Mouse (Mus musculus): Measurements from ENCODE around the gene Bdh1. TPM values are rescaled to one million over a fixed set of nuclear protein-coding genes. Genes with fewer than 3 reads are reported as not detected.

The Bdh1 gene
- polyA plus RNA-seq, 1 experiment from 2014 or later: 18.7 TPM

DNA sequence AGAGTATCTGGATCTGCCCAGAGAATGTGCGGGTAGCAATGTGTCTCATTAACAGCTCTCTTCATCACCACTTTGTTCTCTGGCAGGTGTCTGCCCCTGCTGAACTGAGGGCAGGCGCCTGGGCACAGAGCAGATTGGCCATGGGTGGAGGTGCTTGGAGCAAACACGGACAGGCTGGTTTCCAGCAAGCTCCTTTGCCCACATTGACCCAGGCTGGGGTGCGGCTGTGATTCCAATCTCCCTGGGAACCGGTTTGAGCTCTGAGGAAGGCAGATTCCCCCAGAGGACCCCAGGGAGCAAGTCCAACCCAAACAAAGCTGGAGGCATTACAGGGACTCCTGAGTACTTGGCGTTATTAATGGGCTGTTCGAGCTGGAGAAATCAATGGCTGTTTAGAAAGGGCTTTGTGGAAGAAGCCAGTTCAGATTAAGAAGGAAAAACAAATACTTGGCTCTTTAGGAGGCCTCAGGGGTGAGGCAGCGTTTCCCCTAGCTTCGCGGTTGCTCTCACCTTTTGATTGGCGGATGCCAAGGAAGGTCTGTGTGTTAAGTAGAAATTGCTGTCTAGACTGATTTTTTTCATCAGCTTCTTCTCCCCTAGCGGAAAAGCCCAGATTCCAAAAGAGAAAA is 71.0 kb downstream of the Bdh1 start:
- Histone ChIP-seq H3K4me3 (replicated peaks) (no peak overlapping the region), H3K9me3 (no peaks in the 10 kb centered on the region), H3K9ac (replicated peaks) (no peak overlapping the region), H3K27ac (peak overlapping the region; percentile 66), H3K4me1 (replicated peaks) (peaks cover 37% of the 10 kb centered on the region), H3K36me3 (no peaks in the 10 kb centered on the region), H3K27me3 (no peaks in the 10 kb centered on the region), H3K4me2 (0 out of 2 replicates have a peak overlapping the region, but pooled peaks have one; percentile 11)
- ATAC-seq (ENCODE audit: insufficient number of reproducible peaks, insufficient read depth, low FRiP score, low TSS enrichment, low read depth): no peak
- 39% methylated on average over 12 of the region's 12 CpGs for WGBS

DNA sequence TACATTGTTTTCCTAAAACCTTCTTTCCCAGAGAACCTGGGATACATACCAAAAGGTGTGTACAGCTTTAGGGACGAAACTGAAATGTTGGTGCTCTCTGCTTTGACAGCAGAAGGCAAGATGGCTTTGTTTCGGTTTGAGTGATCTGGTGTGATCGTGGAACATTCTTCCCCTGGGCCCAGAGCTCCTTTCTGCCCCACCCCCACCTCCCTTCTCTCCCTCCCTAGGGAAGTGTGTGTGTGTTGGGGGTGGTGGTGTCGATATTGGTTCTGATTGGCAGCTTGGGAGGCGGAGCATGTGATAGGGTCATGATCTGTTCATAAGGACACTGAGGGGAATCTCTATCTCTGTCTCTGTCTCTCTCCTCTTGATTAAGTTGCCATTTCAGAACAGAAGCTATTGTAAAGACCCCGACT is 71.5 kb downstream of the Bdh1 start:
- peak overlapping the region; percentile 11; the same call in 1 of the 2 replicates for H3K4me2 ChIP-seq
- H3K36me3 ChIP-seq: no peaks in the 10 kb centered on the region
- no peaks in the 10 kb centered on the region for H3K9me3 ChIP-seq
- H3K27ac ChIP-seq: peak overlapping the region; percentile 66
- ATAC-seq (ENCODE audit: insufficient number of reproducible peaks, insufficient read depth, low FRiP score, low TSS enrichment, low read depth): no peak
- no peak overlapping the region for H3K9ac ChIP-seq (replicated peaks)
- 69% methylated on average over 6 of the region's 6 CpGs for WGBS
- H3K27me3 ChIP-seq: no peaks in the 10 kb centered on the region
- H3K4me3 ChIP-seq (replicated peaks): no peak overlapping the region
- peaks cover 42% of the 10 kb centered on the region for H3K4me1 ChIP-seq (replicated peaks)

DNA sequence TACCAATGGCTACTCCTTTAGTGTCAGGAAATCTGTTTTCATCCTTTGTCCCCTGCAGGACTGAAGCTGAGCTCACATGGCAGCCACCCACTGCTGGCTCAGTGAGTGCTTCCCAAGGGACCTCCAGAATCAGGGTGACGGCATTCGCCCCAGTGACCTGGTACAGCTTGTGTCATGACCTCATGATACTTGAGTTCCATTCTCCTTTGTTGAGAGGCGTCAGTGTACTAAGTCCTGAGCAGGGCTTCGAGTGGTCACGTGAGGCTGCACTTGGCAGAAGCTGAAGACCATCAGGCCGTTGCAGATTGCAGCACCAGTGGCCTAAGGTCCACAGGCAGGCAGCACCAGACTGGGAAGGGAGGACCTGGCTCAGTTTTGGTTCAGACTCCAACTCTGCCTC is 71.9 kb downstream of the Bdh1 start:
- Histone ChIP-seq H3K4me3 (replicated peaks) (no peak overlapping the region), H3K9ac (replicated peaks) (no peak overlapping the region), H3K9me3 (no peaks in the 10 kb centered on the region), H3K36me3 (no peaks in the 10 kb centered on the region), H3K27me3 (no peaks in the 10 kb centered on the region), H3K4me2 (no peak overlapping the region), H3K4me1 (replicated peaks) (peaks cover 43% of the 10 kb centered on the region), H3K27ac (peak overlapping the region; percentile 66; the same call in 1 of the 2 replicates)
- WGBS: 84% methylated on average over 6 of the region's 6 CpGs
- no peak for ATAC-seq (ENCODE audit: insufficient number of reproducible peaks, insufficient read depth, low FRiP score, low TSS enrichment, low read depth)

DNA sequence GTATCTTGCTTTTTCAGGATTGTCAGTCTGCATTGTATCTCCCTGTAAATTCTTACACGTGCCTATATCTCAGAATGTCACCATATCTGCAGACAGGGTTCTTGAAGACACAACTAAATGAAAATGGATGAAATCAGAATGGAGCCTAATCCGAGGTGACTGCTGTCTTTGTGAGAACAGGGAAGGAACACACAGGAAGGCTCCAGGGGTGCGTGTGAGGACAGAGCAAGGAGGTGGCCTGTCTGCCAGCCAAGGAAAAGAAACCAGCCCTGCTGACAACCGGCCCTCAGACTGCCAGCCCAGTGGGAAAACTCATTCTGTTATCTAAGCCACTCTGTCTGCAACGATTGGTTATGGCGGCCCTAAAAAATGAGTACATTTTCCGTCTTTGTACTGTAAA is 73.3 kb downstream of the Bdh1 start:
- Histone ChIP-seq H3K4me2 (no peak overlapping the region), H3K9me3 (no peaks in the 10 kb centered on the region), H3K4me3 (replicated peaks) (no peak overlapping the region), H3K9ac (replicated peaks) (no peak overlapping the region), H3K27me3 (no peaks in the 10 kb centered on the region), H3K36me3 (no peaks in the 10 kb centered on the region), H3K4me1 (replicated peaks) (peaks cover 49% of the 10 kb centered on the region), H3K27ac (no peak overlapping the region)
- 72% methylated on average over 7 of the region's 7 CpGs for WGBS
- ATAC-seq (ENCODE audit: insufficient number of reproducible peaks, insufficient read depth, low FRiP score, low TSS enrichment, low read depth): no peak

DNA sequence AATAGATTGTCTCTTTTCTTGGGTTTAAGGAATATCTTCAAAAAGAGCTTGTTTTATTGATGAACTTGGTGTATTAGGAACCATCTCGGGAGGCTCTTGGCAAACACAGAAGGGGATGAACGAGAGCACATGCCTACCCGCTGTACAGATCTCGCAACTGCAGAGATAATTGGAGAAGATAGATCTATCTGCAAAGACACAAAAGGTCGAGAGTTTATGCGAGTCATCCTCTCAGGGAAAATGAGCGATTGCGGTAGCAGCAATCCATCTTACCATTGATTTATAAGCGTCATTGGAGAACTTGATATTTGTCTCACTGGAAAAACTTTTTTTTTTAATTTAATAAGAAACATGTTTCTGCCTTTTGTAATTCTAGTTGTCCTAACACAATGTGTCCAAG is 73.7 kb downstream of the Bdh1 start:
- 79% methylated on average over 9 of the region's 9 CpGs for WGBS
- H3K9me3 ChIP-seq: no peaks in the 10 kb centered on the region
- H3K27me3 ChIP-seq: no peaks in the 10 kb centered on the region
- H3K4me1 ChIP-seq (replicated peaks): peaks cover 53% of the 10 kb centered on the region
- H3K27ac ChIP-seq: no peak overlapping the region
- H3K4me2 ChIP-seq: no peak overlapping the region
- H3K36me3 ChIP-seq: no peaks in the 10 kb centered on the region
- H3K4me3 ChIP-seq (replicated peaks): no peak overlapping the region
- no peak overlapping the region for H3K9ac ChIP-seq (replicated peaks)
- ATAC-seq (ENCODE audit: insufficient number of reproducible peaks, insufficient read depth, low FRiP score, low TSS enrichment, low read depth): no peak

DNA sequence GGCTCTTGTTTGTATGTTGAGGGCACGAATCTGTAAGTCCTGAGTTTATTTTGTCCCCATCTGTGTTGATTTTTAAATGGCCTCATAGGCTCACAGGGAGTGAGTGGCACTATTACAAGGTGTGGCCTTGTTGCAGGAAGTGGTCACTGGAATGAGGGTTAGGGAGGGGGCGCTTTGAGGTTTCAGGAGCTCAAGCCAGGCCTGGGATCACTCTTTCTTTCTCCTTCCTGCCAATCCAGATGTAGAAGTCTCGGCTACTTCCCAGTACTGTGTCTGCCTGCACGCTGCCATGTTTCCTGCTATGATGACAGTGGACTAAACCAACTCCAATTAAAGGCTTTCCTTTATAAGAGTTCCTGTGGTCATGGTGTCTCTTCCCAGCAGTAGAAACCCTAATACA is 76.3 kb downstream of the Bdh1 start:
- Histone ChIP-seq H3K36me3 (no peaks in the 10 kb centered on the region), H3K9ac (replicated peaks) (no peak overlapping the region), H3K27me3 (no peaks in the 10 kb centered on the region), H3K9me3 (no peaks in the 10 kb centered on the region), H3K4me1 (replicated peaks) (peaks cover 69% of the 10 kb centered on the region), H3K4me3 (replicated peaks) (no peak overlapping the region), H3K4me2 (no peak overlapping the region), H3K27ac (0 out of 2 replicates have a peak overlapping the region, but pooled peaks have one; percentile 54)
- WGBS: 79% methylated on average over 4 of the region's 4 CpGs
- no peak for ATAC-seq (ENCODE audit: insufficient number of reproducible peaks, insufficient read depth, low FRiP score, low TSS enrichment, low read depth)

DNA sequence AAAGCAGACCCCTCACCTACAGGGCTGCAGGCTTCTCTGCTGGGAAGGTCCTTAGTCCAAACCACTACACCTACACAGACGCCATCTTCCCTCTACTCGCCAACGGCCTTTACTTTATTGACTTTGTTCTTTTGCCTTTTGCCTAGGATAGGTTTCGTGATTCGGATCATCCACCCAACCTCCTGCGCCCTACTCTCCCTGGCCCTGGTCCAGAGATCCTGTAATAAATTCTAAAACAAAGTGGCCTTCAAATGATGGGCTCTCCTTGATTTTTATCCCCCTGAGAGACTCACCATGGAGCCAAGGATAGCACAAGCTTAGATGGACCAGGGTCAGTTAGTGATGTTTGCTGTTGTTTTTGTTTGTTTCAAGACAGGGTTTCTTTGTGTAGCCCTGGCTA is 76.9 kb downstream of the Bdh1 start:
- H3K4me1 ChIP-seq (replicated peaks): peaks cover 64% of the 10 kb centered on the region
- H3K27me3 ChIP-seq: no peaks in the 10 kb centered on the region
- peak overlapping the region; percentile 89; the same call in 1 of the 2 replicates for H3K27ac ChIP-seq
- WGBS: 96% methylated on average over 6 of the region's 6 CpGs
- H3K9ac ChIP-seq (replicated peaks): no peak overlapping the region
- no peak overlapping the region for H3K4me2 ChIP-seq
- no peaks in the 10 kb centered on the region for H3K9me3 ChIP-seq
- ATAC-seq (ENCODE audit: insufficient number of reproducible peaks, insufficient read depth, low FRiP score, low TSS enrichment, low read depth): no peak
- H3K36me3 ChIP-seq: no peaks in the 10 kb centered on the region
- no peak overlapping the region for H3K4me3 ChIP-seq (replicated peaks)

DNA sequence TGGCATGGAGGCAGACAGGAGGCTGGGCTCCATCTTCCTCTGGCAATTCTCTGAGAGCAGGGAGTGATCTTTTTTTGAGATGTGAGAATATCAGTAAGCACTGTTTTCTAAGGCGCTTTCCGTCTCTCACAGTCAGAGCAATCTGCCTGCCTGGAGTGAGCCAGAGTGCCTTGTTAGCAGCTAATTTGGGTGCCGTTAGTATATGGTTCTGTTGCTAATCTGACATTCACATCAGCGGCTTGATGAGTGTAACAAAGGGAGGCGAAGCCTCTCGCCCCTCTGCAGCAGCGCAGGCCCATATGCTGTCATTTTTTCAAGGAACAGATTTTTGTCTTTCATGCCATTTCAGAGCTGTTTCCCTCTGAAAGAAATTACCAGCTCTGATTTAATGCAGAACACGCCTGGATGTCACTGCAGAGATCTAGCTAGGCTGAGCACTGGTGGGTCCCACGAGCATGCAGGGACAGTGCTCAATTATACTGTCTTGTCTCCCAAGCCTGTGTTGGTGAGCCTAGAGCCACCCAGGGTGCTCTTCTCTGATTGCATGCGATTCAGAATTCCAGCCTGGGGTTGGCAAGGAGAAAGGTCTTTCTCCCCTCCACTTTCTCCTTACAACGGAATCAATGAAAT is 77.7 kb downstream of the Bdh1 start:
- ATAC-seq (ENCODE audit: insufficient number of reproducible peaks, insufficient read depth, low FRiP score, low TSS enrichment, low read depth): no peak
- no peaks in the 10 kb centered on the region for H3K36me3 ChIP-seq
- no peaks in the 10 kb centered on the region for H3K27me3 ChIP-seq
- 0 out of 2 replicates have a peak overlapping the region, but pooled peaks have one; percentile 12 for H3K9ac ChIP-seq (replicated peaks)
- H3K4me3 ChIP-seq (replicated peaks): no peak overlapping the region
- H3K9me3 ChIP-seq: no peaks in the 10 kb centered on the region
- no peak overlapping the region for H3K4me2 ChIP-seq
- H3K4me1 ChIP-seq (replicated peaks): peaks cover 60% of the 10 kb centered on the region
- WGBS: 43% methylated on average over 11 of the region's 11 CpGs
- H3K27ac ChIP-seq: peak overlapping the region; percentile 89

DNA sequence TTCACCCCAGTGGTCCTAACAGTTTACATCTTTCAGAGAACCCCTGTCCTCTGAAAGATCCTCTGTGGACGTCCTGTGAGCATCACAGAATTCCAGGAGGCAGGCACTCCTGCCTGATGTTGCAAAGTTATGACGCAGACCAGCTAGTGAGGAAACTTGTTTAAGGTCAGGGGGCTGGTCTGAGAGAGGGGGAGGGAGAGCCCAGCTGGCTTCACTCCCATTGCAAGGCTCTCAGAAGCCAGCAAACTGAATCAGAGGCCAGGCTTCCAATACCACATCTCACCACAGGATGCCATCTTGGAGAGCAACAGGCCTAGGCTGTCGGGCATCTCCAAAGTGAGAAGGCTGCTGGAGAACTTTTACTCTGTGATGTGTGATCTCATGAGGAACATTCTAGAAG is 78.5 kb downstream of the Bdh1 start:
- H3K4me3 ChIP-seq (replicated peaks): no peak overlapping the region
- H3K36me3 ChIP-seq: no peaks in the 10 kb centered on the region
- ATAC-seq (ENCODE audit: insufficient number of reproducible peaks, insufficient read depth, low FRiP score, low TSS enrichment, low read depth): no peak
- H3K4me2 ChIP-seq: no peak overlapping the region
- peak overlapping the region; percentile 89 for H3K27ac ChIP-seq
- peaks cover 65% of the 10 kb centered on the region for H3K4me1 ChIP-seq (replicated peaks)
- H3K27me3 ChIP-seq: no peaks in the 10 kb centered on the region
- H3K9ac ChIP-seq (replicated peaks): no peak overlapping the region
- WGBS: 33% methylated on average over 3 of the region's 3 CpGs
- H3K9me3 ChIP-seq: no peaks in the 10 kb centered on the region

DNA sequence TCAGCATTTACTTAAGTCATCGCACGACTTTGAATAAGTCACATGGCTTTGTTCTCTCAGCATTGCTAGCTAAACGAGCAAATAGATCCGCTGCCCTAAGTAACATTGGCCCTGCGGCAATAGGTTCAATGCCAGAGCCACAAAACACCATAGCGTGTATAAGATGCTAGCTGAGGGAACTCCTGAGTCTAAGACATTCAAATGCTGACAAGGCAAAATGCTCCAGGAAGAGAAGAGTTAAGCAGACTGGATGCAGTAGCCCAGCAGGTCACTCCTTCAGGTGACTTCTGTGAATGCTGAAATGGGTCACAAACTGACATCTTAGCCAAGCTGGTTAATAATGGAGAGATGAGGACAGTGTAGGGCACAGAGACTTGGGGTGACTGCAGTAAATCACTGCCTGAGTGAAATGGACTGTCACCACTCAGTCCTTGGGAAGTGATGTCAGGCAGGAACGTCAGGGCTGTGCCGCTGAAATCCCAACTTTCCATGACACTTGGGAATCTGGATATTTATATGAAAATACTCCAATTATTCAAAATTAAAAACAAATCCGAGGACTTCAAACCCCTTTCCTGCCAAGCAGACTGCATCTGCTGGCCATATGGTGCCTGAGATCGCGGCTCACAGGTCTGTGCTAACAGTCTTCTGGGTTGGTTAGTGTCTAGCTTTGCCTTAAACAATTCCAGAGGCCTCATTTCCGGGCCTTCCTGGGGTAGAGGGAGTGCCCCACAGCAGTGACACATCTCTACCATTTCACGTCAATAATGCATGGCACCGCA is 79.1 kb downstream of the Bdh1 start:
- peak overlapping the region; percentile 26; the same call in 1 of the 2 replicates for H3K4me2 ChIP-seq
- no peaks in the 10 kb centered on the region for H3K36me3 ChIP-seq
- WGBS: 31% methylated on average over 14 of the region's 14 CpGs
- H3K4me1 ChIP-seq (replicated peaks): peaks cover 66% of the 10 kb centered on the region
- H3K4me3 ChIP-seq (replicated peaks): no peak overlapping the region
- no peak overlapping the region for H3K9ac ChIP-seq (replicated peaks)
- H3K27me3 ChIP-seq: no peaks in the 10 kb centered on the region
- peak; percentile 78; the same call in 1 of the 2 replicates for ATAC-seq (ENCODE audit: insufficient number of reproducible peaks, insufficient read depth, low FRiP score, low TSS enrichment, low read depth)
- H3K27ac ChIP-seq: peak overlapping the region; percentile 89
- H3K9me3 ChIP-seq: no peaks in the 10 kb centered on the region

DNA sequence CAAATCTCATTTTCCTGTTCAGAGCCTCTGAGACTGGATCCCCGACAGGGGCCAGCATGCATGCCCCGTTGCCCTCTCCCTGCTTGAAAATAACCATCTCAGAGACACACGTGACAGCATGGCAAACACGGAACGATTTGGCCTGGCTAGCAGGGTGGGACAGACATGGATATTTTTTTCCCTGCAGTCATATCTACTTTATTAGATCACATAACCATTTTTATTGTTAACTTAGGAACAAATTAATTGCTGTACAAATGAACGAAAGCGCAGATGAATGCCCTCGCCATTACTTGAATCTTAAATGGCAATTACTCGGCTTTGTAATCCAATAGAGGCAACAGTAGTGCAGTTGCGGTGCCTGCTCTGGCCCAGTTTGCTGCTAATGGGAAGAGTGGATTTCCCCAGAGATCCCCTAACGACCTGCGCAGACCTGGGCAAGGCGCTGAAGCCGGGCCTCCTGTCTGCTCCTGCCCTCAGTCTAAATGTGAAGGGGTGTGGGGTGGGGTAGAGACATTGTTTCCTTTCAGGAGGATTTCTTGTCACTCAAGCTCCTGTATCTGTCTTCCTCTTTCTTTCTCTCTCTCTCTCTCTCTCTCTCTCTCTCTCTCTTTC is 79.8 kb downstream of the Bdh1 start:
- no peak overlapping the region for H3K9ac ChIP-seq (replicated peaks)
- no peaks in the 10 kb centered on the region for H3K36me3 ChIP-seq
- WGBS: 18% methylated on average over 14 of the region's 14 CpGs
- no peaks in the 10 kb centered on the region for H3K27me3 ChIP-seq
- H3K27ac ChIP-seq: peak overlapping the region; percentile 89
- no peak overlapping the region for H3K4me3 ChIP-seq (replicated peaks)
- peaks cover 69% of the 10 kb centered on the region for H3K4me1 ChIP-seq (replicated peaks)
- ATAC-seq (ENCODE audit: insufficient number of reproducible peaks, insufficient read depth, low FRiP score, low TSS enrichment, low read depth): peak; percentile 29; the same call in 1 of the 2 replicates
- peak overlapping the region; percentile 26 for H3K4me2 ChIP-seq
- H3K9me3 ChIP-seq: no peaks in the 10 kb centered on the region

Data from limb, embryonic 12.5 days (tissue).